Mouse (Mus musculus) adrenal gland, adult 8-10 months (tissue): ENCODE data around the gene Mxi1. TPM values are rescaled to one million over a fixed set of nuclear protein-coding genes. Genes with fewer than 3 reads are reported as not detected.

Experiments
- DNase-seq: peaks from one replicate; pipeline ENCODE4 v3.0.0; 2022
- total RNA-seq, 4 experiments: library from RNA; stranded (reverse); gene quantifications; 2 replicates each; pipeline ENCODE4 v1.2.4; 2022

The Mxi1 gene
- total RNA-seq, 4 experiments from 2014 or later, result 33.5 to 38.1 (median 34.5) TPM

GRCm38 (mm10) chr19:53325578-53326295 is 15.4 kb downstream of the Mxi1 start:
- DNase-seq, result peak; percentile 84

DNA sequence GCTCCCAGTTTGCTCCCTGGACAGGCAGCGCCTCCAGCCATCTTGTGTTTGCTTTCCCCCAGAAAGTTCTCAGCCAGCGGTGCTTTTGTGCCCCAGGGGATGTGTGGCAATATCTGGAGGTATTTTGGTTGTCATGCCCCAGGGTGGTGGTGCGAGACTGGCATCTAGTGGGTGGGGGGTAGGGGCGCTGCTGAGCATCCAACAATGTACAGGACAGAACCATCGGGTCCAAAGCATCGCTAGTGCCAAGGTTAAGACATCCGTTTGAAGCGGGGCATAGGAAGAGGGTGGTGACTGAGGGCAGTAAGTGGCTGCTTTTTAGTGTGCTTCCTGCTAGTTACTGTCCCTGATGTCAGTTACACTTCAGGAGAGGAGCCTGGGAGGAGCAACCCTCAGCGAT is 17.8 kb downstream of the Mxi1 start:
- DNase-seq, result no peak

GRCm38 (mm10) chr19:53329221-53329991 is 19.1 kb downstream of the Mxi1 start:
- DNase-seq, result peak; percentile 87

GRCm38 (mm10) chr19:53329992-53330381 is 19.7 kb downstream of the Mxi1 start:
- peak; percentile 70 for DNase-seq

- no peak for DNase-seq
Observed at GRCm38 (mm10) chr19:53331882-53332500, 21.7 kb downstream of the Mxi1 start.

DNA sequence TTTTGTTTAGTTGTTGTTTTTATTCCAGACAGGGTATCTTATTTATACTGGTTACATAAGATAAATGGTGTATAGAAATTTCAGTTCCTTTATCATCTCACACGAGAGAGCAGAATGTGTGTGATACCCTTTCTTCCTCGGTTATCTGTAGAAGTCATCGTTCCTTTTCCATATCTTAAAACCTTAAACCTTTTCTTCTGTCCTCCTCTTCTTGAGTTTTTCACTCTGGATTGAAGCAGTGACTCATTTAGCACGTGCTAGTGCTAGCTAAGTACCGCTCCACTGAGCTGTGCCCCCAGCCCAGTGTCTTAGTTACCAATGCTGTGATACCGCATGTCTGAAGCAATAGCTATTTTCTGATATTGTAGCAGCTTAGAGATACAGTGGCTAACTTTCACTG is 23.4 kb downstream of the Mxi1 start:
- DNase-seq, result no peak

GRCm38 (mm10) chr19:53335241-53335640 is 24.9 kb downstream of the Mxi1 start:
- no peak for DNase-seq

DNA sequence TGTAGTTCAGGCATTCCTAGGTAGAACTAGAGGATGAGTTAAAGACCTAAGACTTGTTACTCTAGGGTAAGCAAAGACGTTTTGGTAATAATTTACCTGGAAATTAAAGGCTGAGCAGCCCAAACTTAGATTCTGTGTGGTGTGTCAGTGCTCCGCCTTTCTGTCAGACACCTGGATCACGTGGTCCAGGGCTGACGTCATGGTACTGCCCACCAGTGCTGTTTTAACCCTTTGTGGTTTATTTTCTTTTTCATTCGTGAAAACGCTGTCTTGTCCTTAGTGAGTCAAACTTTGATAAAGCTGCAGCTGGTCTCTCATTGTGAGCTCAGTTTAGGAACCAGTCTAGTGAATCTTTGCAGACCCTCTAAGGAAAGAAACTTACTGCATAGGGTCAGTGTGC is 30.1 kb downstream of the Mxi1 start:
- DNase-seq, result no peak

- DNase-seq, result no peak
Observed at GRCm38 (mm10) chr19:53343174-53343881, 33.0 kb downstream of the Mxi1 start.

- no peak for DNase-seq
Observed at GRCm38 (mm10) chr19:53344062-53344461, 33.7 kb downstream of the Mxi1 start.

GRCm38 (mm10) chr19:53345766-53346165 is 35.4 kb downstream of the Mxi1 start:
- no peak for DNase-seq

DNA sequence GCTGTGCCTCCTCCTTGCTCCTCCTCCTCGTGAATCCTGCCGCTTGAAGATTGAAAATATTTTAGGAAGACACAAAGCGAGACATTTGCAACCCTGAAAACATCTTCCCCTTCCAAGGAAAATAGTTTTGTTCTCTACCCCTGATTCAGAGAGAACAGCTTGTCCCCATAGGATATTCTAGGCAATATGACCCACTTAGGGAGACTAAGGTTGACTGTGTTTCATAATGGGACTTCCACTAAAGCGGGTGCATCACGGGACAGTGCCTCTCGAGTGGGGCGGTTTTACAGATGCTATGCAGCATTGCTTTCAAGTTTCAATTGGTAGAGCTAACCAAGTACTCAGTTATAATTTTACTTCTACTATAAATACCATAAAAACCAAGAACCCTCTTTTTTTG is 43.5 kb downstream of the Mxi1 start:
- DNase-seq, result no peak

DNA sequence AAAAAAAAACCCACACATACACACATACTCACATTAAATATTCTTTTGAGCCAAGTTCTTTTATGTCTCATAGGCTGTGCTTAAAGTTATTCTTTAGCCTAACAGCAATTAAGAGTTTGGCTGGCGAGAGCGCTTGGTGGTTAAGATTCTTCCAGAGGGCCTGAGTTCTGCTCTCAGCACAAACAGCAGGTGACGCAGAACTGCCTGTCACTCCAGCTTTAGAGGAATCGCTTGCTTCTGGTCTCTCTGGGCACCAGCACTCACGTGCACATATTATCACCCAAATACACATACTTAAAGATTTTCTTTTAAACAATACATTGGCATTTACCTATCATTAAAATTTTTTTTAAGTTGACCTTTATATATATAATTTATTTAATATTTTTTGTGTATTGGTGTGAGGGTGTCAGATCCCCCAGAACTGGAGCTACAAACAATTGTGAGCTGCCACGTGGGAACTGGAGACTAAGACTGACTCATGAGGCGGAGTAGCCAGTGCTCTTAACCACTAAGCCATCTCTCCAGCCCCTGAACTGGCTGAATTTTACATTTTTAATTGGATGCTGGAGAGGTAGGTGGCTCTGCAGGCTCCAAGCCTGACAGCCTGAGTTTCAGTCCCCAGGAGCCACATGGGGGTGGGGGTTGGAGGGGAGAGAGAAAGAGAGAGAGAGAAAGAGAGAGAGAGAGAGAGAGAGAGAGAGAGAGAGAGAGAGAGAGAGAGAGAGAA is 44.1 kb downstream of the Mxi1 start:
- DNase-seq, result no peak

DNA sequence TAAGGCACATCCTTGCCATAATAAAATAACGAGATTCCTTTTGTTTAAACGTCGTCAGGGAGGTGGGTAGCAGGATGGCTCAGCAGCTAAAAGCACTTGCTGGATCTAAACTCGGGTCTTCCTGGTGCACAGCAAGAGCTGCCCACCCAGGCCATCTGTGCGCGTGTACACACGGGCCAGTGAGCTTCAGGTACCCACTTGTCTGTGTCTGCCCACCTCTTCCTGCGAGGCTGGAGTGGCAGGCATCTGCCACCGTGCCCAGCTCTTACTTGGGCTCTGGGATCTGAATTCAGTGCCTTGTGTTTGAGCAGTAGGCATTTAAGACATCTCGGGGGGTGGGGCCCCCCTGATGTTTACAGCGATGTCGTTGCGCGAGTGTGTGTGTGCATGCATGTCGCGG is 44.7 kb downstream of the Mxi1 start:
- no peak for DNase-seq

DNA sequence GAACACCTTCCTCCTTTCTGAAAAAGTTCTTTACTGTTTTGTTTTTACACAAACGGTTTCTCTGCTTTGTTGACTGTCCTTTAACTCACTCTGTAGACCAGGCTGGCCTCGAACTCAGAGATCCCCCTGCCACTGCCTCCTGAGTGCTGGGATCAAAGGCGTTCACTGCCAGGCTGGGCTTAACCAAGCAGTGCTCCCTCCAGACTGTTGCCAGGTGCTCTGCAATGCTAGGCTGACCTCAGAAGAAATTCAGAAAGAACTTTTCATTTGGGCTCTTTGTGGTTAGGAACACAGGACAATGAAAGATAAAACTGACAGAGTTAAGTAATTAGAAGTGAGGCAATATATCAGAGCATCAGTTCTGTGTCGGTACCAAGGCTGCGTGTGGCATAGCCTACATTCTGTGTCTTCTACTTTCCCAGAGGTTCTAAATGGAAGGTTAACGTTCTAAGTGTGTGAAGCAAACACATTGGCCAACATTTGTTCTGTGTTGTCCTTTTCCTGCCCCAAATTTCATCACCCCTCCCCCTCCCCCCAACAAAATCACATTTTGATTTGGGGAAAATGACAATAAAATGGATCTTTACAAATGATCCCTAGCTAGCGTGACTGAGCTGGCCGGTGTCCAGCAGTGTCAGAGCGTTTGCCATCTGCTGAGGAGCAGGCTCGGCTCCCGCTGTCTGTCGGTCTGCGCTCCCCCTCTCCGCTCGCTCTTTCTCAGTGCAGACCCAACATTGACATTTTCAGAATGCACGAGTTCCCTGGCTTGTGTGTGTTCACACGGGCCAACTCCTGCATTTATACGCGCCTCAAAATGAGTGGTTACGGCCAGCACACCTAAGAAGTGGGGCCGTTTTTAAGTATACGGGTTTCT is 49.1 kb downstream of the Mxi1 start:
- peak; percentile 36 for DNase-seq

GRCm38 (mm10) chr19:53360265-53360958 is 50.1 kb downstream of the Mxi1 start:
- no peak for DNase-seq

DNA sequence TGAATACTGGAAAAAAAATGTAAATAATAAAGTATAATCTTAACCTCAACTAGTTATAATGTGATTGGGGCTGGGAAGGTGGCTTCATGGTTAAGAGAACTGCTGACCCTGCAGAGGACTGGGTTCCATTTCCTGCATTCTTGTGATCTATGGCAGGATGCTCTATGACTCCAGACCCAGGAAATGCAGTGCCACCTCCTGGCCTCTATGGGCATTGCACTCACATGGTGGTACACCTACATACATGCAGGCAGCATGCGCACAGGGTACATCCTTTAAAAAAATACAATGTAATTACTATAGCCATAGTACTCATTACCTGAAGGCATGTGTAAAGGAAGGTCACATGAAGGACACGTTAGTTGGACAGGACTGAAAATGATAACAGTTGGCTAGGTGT is 52.6 kb downstream of the Mxi1 start:
- no peak for DNase-seq

- no peak for DNase-seq
Observed at GRCm38 (mm10) chr19:53364551-53364950, 54.2 kb downstream of the Mxi1 start.

- peak; percentile 61 for DNase-seq
Observed at GRCm38 (mm10) chr19:53364963-53365362, 54.6 kb downstream of the Mxi1 start.

- DNase-seq, result no peak
Observed at GRCm38 (mm10) chr19:53366057-53366775, 55.9 kb downstream of the Mxi1 start.
